Mouse (Mus musculus) thymus, adult 2 months (tissue): Measurements from ENCODE around the gene Bmi1.

Source experiments
- CTCF ChIP-seq: fragments of 200-500 bp; IDR thresholded peaks from 2 replicates; pipeline ENCODE4 v1.5.1; 2012; ENCODE audit warnings: mild to moderate bottlenecking, control low read depth, low read length, moderate library complexity, borderline replicate concordance; ENCODE audit not compliant: control insufficient read depth, poor library complexity, insufficient read depth; ENCODE audit errors: extremely low read depth
- POLR2A ChIP-seq: fragments of 200-500 bp; IDR thresholded peaks from 2 replicates; pipeline ENCODE4 v1.6.1; 2012; ENCODE audit warnings: mild to moderate bottlenecking, low read length, control low read depth, moderate library complexity; ENCODE audit not compliant: control insufficient read depth, poor library complexity, insufficient read depth; ENCODE audit errors: extremely low read depth

GRCm38 (mm10) chr2:18693871-18694610 is 17.2 kb downstream of the Bmi1 start, which contains the start of gene Spag6:
- TF ChIP-seq POLR2A (no peak), CTCF (0 out of 2 replicates have a peak, but pooled peaks have one; percentile 34)
